Mouse (Mus musculus) MEL (cell line): ENCODE measurements around the gene Cux1.

Source experiments
- CTCF ChIP-seq, 3 experiments: IDR thresholded peaks in 2 of 3; conservative IDR thresholded peaks in 1 of 3; 2 replicates each; pipeline ENCODE4 v1.5.1; 2011 to 2012; ENCODE audit warnings: low read length in 3 of 3, low read depth in 2 of 3, mild to moderate bottlenecking in 2 of 3, improper control_type of control experiment in 1 of 3, inconsistent platforms in 1 of 3, mixed read lengths in 1 of 3, moderate library complexity in 1 of 3; ENCODE audit not compliant: control insufficient read depth in 1 of 3, insufficient read depth in 1 of 3, poor library complexity in 1 of 3, severe bottlenecking in 1 of 3
- E2F4 ChIP-seq: IDR thresholded peaks from 2 replicates; pipeline ENCODE4 v1.6.1; 2011; ENCODE audit warnings: low read depth, low read length, improper control_type of control experiment, borderline replicate concordance
- GATA1 ChIP-seq: IDR thresholded peaks from 2 replicates; pipeline ENCODE4 v1.6.1; 2011; ENCODE audit warnings: low read depth, low read length, improper control_type of control experiment
- MAX ChIP-seq: IDR thresholded peaks from 2 replicates; pipeline ENCODE4 v1.6.1; 2011; ENCODE audit warnings: low read length, improper control_type of control experiment
- MEF2A ChIP-seq: IDR thresholded peaks from 2 replicates; pipeline ENCODE4 v1.6.1; 2014; ENCODE audit warnings: low read depth, mild to moderate bottlenecking, inconsistent platforms, low read length, improper control_type of control experiment; ENCODE audit not compliant: poor library complexity, insufficient replicate concordance, severe bottlenecking; ENCODE audit errors: extremely low read depth
- MYB ChIP-seq: IDR thresholded peaks from 2 replicates; pipeline ENCODE4 v1.6.1; 2011; ENCODE audit warnings: mild to moderate bottlenecking, low read depth, low read length, improper control_type of control experiment
- POLR2A ChIP-seq, 2 experiments: IDR thresholded peaks; 2 replicates each; pipeline ENCODE4 v1.6.1; 2011 to 2012; ENCODE audit warnings: low read length in 2 of 2, mild to moderate bottlenecking in 2 of 2, control low read depth in 1 of 2, improper control_type of control experiment in 1 of 2, low read depth in 1 of 2, moderate library complexity in 1 of 2; ENCODE audit not compliant: control insufficient read depth in 1 of 2, insufficient read depth in 1 of 2, poor library complexity in 1 of 2
- POLR2AphosphoS5 ChIP-seq: IDR thresholded peaks from 2 replicates; pipeline ENCODE4 v1.6.1; 2012; ENCODE audit warnings: low read depth, borderline replicate concordance, mild to moderate bottlenecking, inconsistent platforms, low read length, moderate library complexity, mixed read lengths
- RAD21 ChIP-seq: IDR thresholded peaks from 2 replicates; pipeline ENCODE4 v1.6.1; 2011; ENCODE audit warnings: mild to moderate bottlenecking, low read depth, low read length, improper control_type of control experiment
- SIN3A ChIP-seq: IDR thresholded peaks from 2 replicates; pipeline ENCODE4 v1.6.1; 2012; ENCODE audit warnings: low read length, improper control_type of control experiment, inconsistent platforms
- TCF12 ChIP-seq: IDR thresholded peaks from 2 replicates; pipeline ENCODE4 v1.6.1; 2014; ENCODE audit warnings: low read depth, mild to moderate bottlenecking, inconsistent platforms, low read length, improper control_type of control experiment, moderate library complexity
- ZKSCAN1 ChIP-seq: IDR thresholded peaks from 2 replicates; pipeline ENCODE4 v1.6.1; 2012; ENCODE audit warnings: low read depth, mild to moderate bottlenecking, inconsistent platforms, low read length, improper control_type of control experiment, moderate library complexity

DNA sequence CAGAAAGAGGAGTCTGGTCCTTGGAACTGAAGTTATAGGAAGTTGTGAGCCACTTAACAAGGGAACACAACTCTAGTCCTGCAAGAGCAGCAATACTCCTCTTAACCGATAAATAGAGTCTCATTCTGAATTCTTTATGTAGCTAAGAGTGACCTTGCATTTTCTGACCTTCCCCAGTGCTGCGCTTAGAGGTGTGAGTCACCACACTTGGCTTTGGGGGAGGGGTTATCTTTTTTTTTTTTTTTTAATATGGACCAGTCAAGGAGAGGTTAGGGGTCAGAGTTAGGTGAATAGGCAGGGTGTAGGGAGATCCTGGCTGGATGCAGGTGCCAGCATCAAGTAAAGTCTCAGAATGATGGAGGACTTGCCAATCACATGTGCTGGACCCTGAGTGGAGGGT, 180.5 kb downstream of the Cux1 start:
- TF ChIP-seq CTCF (IDR thresholded peaks at IDR 0.05 in 2 of 3, conservative IDR thresholded peaks at IDR 0.05 in 1 of 3; ENCODE audit: control insufficient read depth in 1 of 3, insufficient read depth in 1 of 3, low read depth in 2 of 3, low read length in 3 of 3, poor library complexity in 1 of 3, severe bottlenecking in 1 of 3), result no peak
- no peak for TF ChIP-seq E2F4
- no peak for TF ChIP-seq MEF2A
- TF ChIP-seq TCF12, result no peak
- TF ChIP-seq POLR2AphosphoS5, result no peak
- TF ChIP-seq SIN3A, result no peak
- TF ChIP-seq MYB, result no peak
- no peak for TF ChIP-seq GATA1
- TF ChIP-seq RAD21, result no peak
- no peak for TF ChIP-seq ZKSCAN1
- TF ChIP-seq POLR2A (IDR thresholded peaks at IDR 0.05; ENCODE audit: control insufficient read depth in 1 of 2, insufficient read depth in 1 of 2, low read depth in 1 of 2, low read length in 2 of 2, poor library complexity in 1 of 2), result no peak
- no peak for TF ChIP-seq MAX
